Mouse (Mus musculus) erythroblast, embryonic 14.5 days (primary cell): Measurements from ENCODE around the gene Hmga2.

Source experiments
- GATA1 ChIP-seq: IDR thresholded peaks from 2 replicates; pipeline ENCODE4 v1.6.1; 2012; ENCODE audit warnings: low read length, inconsistent platforms, mixed read lengths
- TAL1 ChIP-seq: IDR thresholded peaks from 3 replicates; pipeline ENCODE4 v1.6.1; 2012; ENCODE audit warnings: low read length, inconsistent platforms, mixed read lengths

GRCm38 (mm10) chr10:120433463-120433815, 42.8 kb downstream of the Hmga2 start:
- no peak for TF ChIP-seq TAL1
- TF ChIP-seq GATA1: no peak
